Mouse (Mus musculus) heart, embryonic 10.5 days (tissue): ENCODE measurements around the gene Ift46. TPM values are rescaled to one million over a fixed set of nuclear protein-coding genes. Genes with fewer than 3 reads are reported as not detected.

Experiments
- DNase-seq: peaks from one replicate; pipeline ENCODE4 v3.0.0-alpha.2; 2017; ENCODE audit warnings: low spot score
- H3K27ac ChIP-seq: fragments of 300-500 bp; sonication (generic); 2 replicates; pipeline ENCODE4 v1.5.1; 2016; ENCODE audit warnings: mild to moderate bottlenecking
- H3K27me3 ChIP-seq: fragments of 300-500 bp; sonication (generic); 2 replicates; pipeline ENCODE4 v1.6.1; 2016; ENCODE audit warnings: mild to moderate bottlenecking; ENCODE audit not compliant: poor library complexity, insufficient read depth, severe bottlenecking
- H3K36me3 ChIP-seq: fragments of 300-500 bp; sonication (generic); 2 replicates; pipeline ENCODE4 v1.6.1; 2016; ENCODE audit warnings: mild to moderate bottlenecking, moderate library complexity
- H3K4me1 ChIP-seq: fragments of 300-500 bp; sonication (generic); 2 replicates; pipeline ENCODE4 v1.6.1; 2016; ENCODE audit warnings: mild to moderate bottlenecking
- H3K4me3 ChIP-seq: fragments of 300-500 bp; sonication (generic); 2 replicates; pipeline ENCODE4 v1.5.1; 2016; ENCODE audit warnings: mild to moderate bottlenecking, moderate library complexity
- H3K9me3 ChIP-seq: fragments of 300-500 bp; sonication (generic); 2 replicates; pipeline ENCODE4 v1.6.1; 2016; ENCODE audit warnings: mild to moderate bottlenecking, moderate library complexity
- WGBS: fragments of 180-500 bp; shearing (Covaris S2); methylation state at CpG from one replicate; pipeline ENCODE4 v1.1.7; 2016; 5-methylcytosine and 5-hydroxymethylcytosine counted together
- polyA plus RNA-seq: library from polyadenylated mRNA; unstranded; fragments of >200 nt; fragmentation: Nextera tagmentation; extraction: Ambion mirVana; gene quantifications from 2 replicates; pipeline ENCODE4 v1.2.1, GENCODE M21; 2016

Ift46 gene
- polyA plus RNA-seq, 1 experiment from 2014 or later: 84.8 TPM

GRCm38 (mm10) chr9:44802808-44803450 is 35.2 kb downstream of the Ift46 start, which contains the start of gene Ttc36:
Ttc36 (minus strand) TSS chr9:44803072.
- no peak within 1 kb of the TSS for H3K4me3 ChIP-seq
- peaks cover 28% of the 10 kb centered on the region for H3K27me3 ChIP-seq
- H3K9me3 ChIP-seq: no peaks in the 10 kb centered on the region
- 75% methylated on average over 4 of the region's 4 CpGs for WGBS
- H3K27ac ChIP-seq: no peak within 1 kb of the TSS
- peaks cover 33% of the 10 kb centered on the region for H3K36me3 ChIP-seq
- no peak for DNase-seq
- peaks cover 23% of the 10 kb centered on the region for H3K4me1 ChIP-seq

DNA sequence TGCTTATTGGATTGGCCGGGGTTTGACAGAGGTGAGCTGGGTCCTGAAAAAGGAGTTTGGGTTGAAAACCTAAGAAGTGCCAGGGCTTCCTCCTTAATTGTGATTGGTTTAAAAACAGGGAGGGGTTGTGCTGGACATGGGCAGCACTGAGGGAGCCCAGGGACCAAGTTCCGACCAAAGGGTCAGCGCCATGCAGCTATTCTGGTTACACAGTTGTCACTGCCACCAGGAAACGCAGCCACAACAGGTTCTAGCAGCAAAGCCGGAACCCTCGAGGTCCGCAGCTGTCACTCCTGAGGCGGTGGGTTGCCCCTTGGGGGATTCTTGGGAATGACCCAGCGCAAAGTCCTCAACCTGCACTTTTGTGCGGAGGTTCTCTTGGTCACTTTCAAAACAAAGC is 37.0 kb downstream of the Ift46 start:
- DNase-seq: no peak
- Histone ChIP-seq H3K27me3 (peaks cover 19% of the 10 kb centered on the region), H3K9me3 (no peaks in the 10 kb centered on the region), H3K27ac (no peak overlapping the region), H3K4me1 (0 out of 2 replicates have a peak, but pooled peaks cover 6% of the 10 kb centered on the region), H3K36me3 (peaks cover 50% of the 10 kb centered on the region), H3K4me3 (no peak overlapping the region)
- WGBS: 90% methylated on average over 10 of the region's 10 CpGs

- Histone ChIP-seq H3K27ac (no peak overlapping the region), H3K27me3 (peaks cover 15% of the 10 kb centered on the region), H3K4me3 (no peak overlapping the region), H3K9me3 (no peaks in the 10 kb centered on the region), H3K36me3 (peaks cover 59% of the 10 kb centered on the region), H3K4me1 (no peaks in the 10 kb centered on the region)
- no peak for DNase-seq
- 88% methylated on average over 5 of the region's 5 CpGs for WGBS
Observed at GRCm38 (mm10) chr9:44805536-44805935, 37.8 kb downstream of the Ift46 start.

DNA sequence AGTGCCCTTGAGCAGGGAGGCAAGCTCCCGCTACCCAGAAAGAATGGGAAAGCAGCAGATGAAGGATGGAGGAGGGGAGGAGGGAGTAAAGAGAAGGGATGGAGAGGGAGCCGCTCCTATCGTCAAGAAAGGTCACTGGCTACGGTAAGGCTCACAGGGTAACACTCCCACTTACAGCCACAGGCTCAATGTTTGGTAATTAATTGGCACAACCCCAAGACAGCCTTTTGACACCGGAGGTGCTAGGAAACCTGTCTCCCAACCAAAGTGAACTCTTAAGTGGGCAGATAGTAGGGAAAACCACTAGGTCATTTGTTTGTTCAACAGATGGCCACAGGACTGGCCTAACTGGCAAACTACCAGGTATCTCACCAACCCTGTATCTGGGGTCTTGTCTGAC is 39.4 kb downstream of the Ift46 start:
- no peak overlapping the region for H3K27ac ChIP-seq
- no peaks in the 10 kb centered on the region for H3K4me1 ChIP-seq
- no peak for DNase-seq
- peaks cover 74% of the 10 kb centered on the region for H3K36me3 ChIP-seq
- H3K4me3 ChIP-seq: no peak overlapping the region
- no peaks in the 10 kb centered on the region for H3K9me3 ChIP-seq
- WGBS: 78% methylated on average over 5 of the region's 5 CpGs
- H3K27me3 ChIP-seq: 0 out of 2 replicates have a peak, but pooled peaks cover 5% of the 10 kb centered on the region

DNA sequence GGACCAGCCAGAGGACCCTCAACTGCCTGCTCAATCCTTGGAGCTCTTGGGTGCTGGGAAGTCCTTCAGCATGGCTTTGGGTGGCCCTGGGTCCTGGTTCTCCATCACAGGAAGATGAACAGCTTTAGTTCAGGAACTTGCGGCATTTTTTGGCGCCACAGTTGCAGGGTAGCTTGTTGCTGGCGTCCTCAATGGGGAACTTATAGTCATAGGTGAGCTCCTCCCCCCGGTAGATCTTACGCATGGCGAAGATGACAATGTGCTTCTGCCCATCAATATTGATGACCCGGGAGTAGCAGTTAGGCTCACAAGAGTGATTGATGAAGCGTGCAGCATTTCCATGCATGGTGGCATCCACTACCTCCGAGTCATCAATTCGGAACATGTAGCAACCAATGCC is 40.1 kb downstream of the Ift46 start:
- H3K4me3 ChIP-seq: no peak overlapping the region
- no peak overlapping the region for H3K27ac ChIP-seq
- H3K27me3 ChIP-seq: 0 out of 2 replicates have a peak, but pooled peaks cover under 1% of the 10 kb centered on the region
- 94% methylated on average over 10 of the region's 10 CpGs for WGBS
- DNase-seq: no peak
- H3K4me1 ChIP-seq: no peaks in the 10 kb centered on the region
- peaks cover 80% of the 10 kb centered on the region for H3K36me3 ChIP-seq
- H3K9me3 ChIP-seq: no peaks in the 10 kb centered on the region

GRCm38 (mm10) chr9:44810316-44810715 is 42.6 kb downstream of the Ift46 start:
- 87% methylated on average over 10 of the region's 10 CpGs for WGBS
- H3K27ac ChIP-seq: no peak overlapping the region
- peaks cover 97% of the 10 kb centered on the region for H3K36me3 ChIP-seq
- DNase-seq: no peak
- no peak overlapping the region for H3K4me3 ChIP-seq
- no peaks in the 10 kb centered on the region for H3K4me1 ChIP-seq
- H3K9me3 ChIP-seq: no peaks in the 10 kb centered on the region
- H3K27me3 ChIP-seq: no peaks in the 10 kb centered on the region

DNA sequence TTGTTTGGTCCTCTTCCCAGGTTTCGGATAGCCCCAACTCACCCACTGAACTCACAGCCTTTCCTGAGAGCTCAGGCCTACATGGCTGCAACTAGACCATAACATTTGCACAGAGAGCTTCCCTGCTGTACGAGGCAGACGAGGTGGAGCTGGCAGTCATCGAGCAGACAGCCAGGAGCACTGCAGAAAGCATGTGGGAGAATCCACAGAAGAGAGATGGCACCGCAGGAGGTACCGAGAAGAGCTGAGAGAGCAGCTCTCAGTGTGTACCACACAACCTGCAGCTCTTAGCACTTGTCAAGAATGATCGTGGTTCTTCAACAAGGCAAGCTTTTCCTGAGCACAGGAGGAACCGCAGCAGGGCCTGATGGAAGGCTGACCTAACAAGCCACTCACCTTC is 46.5 kb downstream of the Ift46 start:
- DNase-seq: no peak
- Histone ChIP-seq H3K4me1 (no peaks in the 10 kb centered on the region), H3K27ac (no peak overlapping the region), H3K36me3 (peaks cover 99% of the 10 kb centered on the region), H3K4me3 (no peak overlapping the region), H3K27me3 (no peaks in the 10 kb centered on the region), H3K9me3 (no peaks in the 10 kb centered on the region)
- WGBS: 94% methylated on average over 8 of the region's 8 CpGs

GRCm38 (mm10) chr9:44817522-44817921 is 49.8 kb downstream of the Ift46 start:
- no peak overlapping the region for H3K27ac ChIP-seq
- WGBS: 60% methylated on average over 5 of the region's 5 CpGs
- H3K4me1 ChIP-seq: no peaks in the 10 kb centered on the region
- H3K27me3 ChIP-seq: no peaks in the 10 kb centered on the region
- peaks cover 100% of the 10 kb centered on the region for H3K36me3 ChIP-seq
- no peak overlapping the region for H3K4me3 ChIP-seq
- no peaks in the 10 kb centered on the region for H3K9me3 ChIP-seq
- no peak for DNase-seq

DNA sequence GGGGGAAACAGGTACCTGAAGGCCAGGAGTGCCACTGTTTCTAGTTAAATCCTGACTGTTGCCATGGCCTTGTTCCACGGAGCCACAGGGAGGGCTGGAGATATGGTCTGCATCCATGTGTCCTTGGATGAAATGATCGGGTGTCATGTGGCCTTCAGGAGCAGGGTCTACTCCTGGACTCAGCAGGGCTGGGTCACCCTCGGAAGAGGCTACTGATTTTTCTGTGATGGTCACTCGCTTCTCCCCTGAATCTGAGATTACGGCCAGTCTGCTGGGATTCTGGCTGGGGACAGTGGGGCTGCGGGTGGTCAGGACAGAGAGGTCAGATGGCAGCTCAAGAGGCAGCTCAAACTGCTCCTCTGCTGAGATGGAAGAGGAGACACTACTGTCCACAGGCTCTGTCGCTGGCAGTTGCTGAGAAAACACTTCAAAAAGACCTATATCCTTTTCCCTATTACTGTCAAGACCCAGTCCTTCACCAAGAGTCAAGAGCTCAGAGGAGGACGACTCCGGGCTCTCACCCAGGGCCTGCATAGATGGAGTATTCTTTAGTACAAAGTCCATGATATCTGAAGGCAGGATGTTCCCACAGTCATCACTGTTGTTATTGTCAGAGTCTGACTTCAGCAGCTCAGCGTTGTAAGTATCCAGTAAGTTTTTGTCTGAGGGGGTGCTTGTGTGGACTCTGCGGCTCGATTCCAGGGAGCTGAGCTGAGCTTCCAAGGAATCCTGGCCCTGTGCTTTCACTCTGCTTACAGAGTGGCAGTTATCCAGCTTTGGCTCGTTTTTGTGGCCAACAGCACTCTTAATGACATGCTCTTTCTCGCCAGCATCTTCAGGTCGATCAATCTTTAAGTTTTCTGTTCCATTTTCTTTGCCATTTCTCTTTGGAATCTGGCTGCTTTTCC is 52.5 kb downstream of the Ift46 start:
- WGBS: 93% methylated on average over 15 of the region's 15 CpGs
- no peak overlapping the region for H3K4me3 ChIP-seq
- no peaks in the 10 kb centered on the region for H3K4me1 ChIP-seq
- no peaks in the 10 kb centered on the region for H3K9me3 ChIP-seq
- H3K36me3 ChIP-seq: peaks cover 100% of the 10 kb centered on the region
- no peaks in the 10 kb centered on the region for H3K27me3 ChIP-seq
- no peak overlapping the region for H3K27ac ChIP-seq
- no peak for DNase-seq

DNA sequence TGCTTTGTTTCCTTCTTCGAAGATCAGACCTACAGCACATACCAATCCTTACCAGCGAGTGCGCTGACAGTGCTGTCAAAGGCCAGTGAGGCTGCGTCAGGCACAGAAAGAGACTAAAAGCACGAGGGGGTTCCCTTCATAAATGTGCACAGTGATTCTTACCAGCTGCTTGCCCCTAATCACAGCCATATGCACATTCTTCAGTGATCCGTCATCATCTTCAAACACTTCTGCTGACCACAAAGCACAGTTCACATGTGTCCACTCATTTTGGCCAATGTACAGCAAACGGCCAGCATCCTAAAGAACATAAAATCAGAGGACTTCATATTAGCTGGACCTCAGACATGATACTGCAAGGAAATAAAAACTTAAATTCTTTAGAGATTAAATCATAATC is 59.0 kb downstream of the Ift46 start:
- no peaks in the 10 kb centered on the region for H3K9me3 ChIP-seq
- no peak overlapping the region for H3K27ac ChIP-seq
- H3K36me3 ChIP-seq: peaks cover 97% of the 10 kb centered on the region
- no peak for DNase-seq
- 88% methylated on average over 7 of the region's 7 CpGs for WGBS
- H3K27me3 ChIP-seq: no peaks in the 10 kb centered on the region
- no peaks in the 10 kb centered on the region for H3K4me1 ChIP-seq
- no peak overlapping the region for H3K4me3 ChIP-seq

DNA sequence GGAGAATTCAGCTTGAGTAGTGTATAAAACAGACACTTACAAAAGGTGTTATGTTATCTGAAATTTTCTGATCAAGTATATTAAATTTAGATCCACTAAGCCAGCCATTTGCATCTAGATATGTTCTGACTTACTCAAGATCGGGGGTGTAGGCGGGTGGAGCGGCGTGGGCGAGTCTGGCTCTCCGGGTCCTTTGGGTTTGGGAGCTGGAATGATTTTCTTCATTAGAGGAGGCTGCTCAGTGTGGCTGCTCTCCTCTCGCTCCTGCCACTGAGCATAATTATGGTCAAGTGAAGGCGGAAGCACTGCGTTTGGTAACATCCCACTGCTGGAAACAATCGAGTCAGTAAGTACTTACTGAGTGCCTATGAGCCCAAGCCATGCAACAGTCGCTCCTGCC is 61.2 kb downstream of the Ift46 start:
- DNase-seq: no peak
- Histone ChIP-seq H3K9me3 (no peaks in the 10 kb centered on the region), H3K4me3 (no peak overlapping the region), H3K4me1 (no peaks in the 10 kb centered on the region), H3K27ac (no peak overlapping the region), H3K36me3 (peaks cover 97% of the 10 kb centered on the region), H3K27me3 (no peaks in the 10 kb centered on the region)
- WGBS: 96% methylated on average over 11 of the region's 11 CpGs

DNA sequence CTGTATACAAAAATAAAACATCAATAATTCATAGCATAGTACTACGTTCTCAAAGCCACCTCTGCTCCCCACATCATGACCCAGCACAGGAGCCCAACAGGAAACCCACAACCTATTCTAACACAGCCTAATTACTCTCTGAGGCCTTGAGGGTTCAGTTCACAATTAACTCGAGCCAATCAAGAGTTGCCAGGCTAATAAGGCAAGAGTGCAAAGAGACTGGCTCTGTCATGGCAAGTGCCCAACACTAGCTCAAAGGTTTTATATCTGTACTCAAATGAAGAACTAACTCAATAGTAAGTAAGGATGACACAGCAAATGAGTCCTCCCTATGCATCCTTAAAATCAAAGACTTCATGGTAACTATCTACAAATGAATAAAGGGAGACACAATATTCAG is 62.8 kb downstream of the Ift46 start:
- no peak for DNase-seq

DNA sequence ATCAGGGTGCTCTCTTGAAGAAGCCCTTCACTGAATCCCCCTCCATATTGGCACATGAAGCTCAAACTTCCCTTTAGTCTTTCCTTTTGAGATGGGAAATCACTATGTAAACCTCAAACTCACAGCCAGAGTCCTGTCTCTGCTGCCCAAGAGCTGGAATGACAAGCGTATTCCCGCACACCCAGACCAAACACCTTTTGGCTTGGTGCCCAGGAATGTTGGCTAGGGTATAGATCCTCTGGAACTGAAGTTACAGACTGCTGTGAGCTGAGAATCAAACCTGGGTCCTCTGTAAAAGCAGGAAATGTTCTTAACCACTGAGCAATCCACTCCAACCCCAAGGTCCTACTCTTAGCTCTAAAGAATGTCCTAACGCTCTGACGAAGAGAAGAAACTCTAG is 64.6 kb downstream of the Ift46 start:
- no peak overlapping the region for H3K27ac ChIP-seq
- no peak overlapping the region for H3K4me3 ChIP-seq
- peaks cover 93% of the 10 kb centered on the region for H3K36me3 ChIP-seq
- H3K9me3 ChIP-seq: no peaks in the 10 kb centered on the region
- DNase-seq: no peak
- no peaks in the 10 kb centered on the region for H3K27me3 ChIP-seq
- WGBS: 86% methylated on average over 4 of the region's 4 CpGs
- H3K4me1 ChIP-seq: no peaks in the 10 kb centered on the region

More for the DNA sequence above, 62.8 kb downstream of the Ift46 start:
- no peaks in the 10 kb centered on the region for H3K4me1 ChIP-seq
- no peaks in the 10 kb centered on the region for H3K27me3 ChIP-seq
- H3K36me3 ChIP-seq: peaks cover 97% of the 10 kb centered on the region
- 86% methylated on average over 2 of the region's 2 CpGs for WGBS
- H3K27ac ChIP-seq: no peak overlapping the region
- no peaks in the 10 kb centered on the region for H3K9me3 ChIP-seq
- no peak overlapping the region for H3K4me3 ChIP-seq
